Mouse (Mus musculus) spleen, embryonic (tissue): ENCODE measurements around the gene Cbx7.

Experiments
- CTCF ChIA-PET: fragments of 350-600 bp; sonication (Branson Sonifier 250); formaldehyde crosslinking; loops from one replicate; lab custom pipeline; 2022; lab: Charles Lee

Gene Cbx7

DNA sequence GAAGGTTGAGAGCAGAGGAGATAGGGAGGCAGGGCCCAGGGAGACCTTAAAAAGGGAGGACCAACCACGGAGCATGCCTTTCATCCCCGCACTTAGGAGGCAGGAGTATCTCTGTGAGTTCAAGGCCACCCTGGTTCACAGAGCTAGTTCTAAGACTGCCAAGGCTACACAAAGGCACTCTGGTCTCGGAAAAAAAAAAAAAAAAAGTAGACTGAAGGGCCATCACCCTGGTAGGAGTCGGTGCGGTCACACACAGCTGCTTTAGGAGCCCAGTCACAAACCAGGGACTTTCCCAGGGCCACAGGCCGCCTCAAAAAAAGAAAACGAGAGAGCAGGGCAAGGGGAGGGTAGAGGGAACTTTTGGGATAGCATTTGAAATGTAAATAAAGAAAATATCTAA, 70.2 kb downstream of the Cbx7 start:
- CTCF ChIA-PET = interaction anchor here (0.6 to 2.6 kb wide), 5 partner anchors 8 to 1682 kb away, joined by 3 to 10 read pairs (median 3); no protein-coding TSS in a partner anchor

DNA sequence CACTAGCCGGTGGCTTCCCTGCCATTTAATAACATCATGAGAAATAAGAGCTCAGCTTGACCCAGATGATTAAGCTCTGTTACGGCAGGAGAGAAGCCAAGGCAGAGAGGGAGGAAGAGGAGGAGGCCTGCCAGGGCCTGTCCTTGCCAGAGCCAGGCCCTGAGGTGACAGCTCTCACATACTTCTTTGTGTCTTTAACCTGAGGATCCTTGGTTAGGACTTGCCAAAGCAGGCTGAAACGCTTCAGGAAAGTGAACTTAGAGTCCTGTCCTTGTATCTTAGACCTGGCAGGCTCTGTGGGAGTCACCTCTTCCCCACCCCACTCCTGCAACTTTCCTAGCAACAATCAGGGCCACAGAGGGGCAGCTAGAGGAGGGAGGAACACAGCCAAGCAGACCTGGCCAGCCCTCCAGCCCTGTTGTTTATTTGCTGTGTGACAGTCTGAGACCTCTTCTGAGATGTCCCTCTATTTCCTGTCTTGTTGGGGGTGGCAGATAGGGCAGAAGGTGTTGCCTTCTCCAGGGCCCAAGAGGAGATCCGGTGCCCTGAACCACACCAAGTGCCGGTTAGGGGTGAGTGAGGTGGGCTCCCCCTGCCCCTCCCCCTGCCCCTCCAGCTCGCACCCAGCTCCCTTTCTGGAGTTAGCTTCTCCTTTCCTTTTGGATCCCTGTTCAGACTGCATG, 71.0 kb downstream of the Cbx7 start:
- CTCF ChIA-PET = interaction anchor here (0.6 to 2.6 kb wide), 3 partner anchors 11 to 357 kb away, joined by 3 to 10 read pairs (median 3); no protein-coding TSS in a partner anchor

DNA sequence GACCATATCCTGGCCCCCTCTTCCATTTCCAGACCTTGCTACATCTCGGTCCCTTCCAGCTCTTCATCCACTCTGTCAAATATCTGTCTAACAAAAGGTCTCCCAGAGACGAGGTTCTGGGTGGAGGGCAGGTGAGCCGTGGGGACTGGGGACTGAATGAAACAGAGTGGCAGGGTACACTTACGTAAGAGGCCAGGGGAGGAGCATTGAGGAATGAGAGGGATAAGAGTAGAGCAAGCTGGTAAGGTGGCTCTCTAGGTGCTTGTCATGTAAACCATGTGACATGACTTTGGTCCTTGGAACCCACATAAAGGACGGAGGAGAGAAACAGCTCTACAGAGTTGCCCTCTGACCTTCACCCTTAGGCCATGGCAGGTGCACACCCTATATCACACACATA, 71.9 kb downstream of the Cbx7 start:
- CTCF ChIA-PET = interaction anchor here (1.3 kb wide), 1 partner anchor 13 kb away, joined by 3 read pairs; no protein-coding TSS in a partner anchor

DNA sequence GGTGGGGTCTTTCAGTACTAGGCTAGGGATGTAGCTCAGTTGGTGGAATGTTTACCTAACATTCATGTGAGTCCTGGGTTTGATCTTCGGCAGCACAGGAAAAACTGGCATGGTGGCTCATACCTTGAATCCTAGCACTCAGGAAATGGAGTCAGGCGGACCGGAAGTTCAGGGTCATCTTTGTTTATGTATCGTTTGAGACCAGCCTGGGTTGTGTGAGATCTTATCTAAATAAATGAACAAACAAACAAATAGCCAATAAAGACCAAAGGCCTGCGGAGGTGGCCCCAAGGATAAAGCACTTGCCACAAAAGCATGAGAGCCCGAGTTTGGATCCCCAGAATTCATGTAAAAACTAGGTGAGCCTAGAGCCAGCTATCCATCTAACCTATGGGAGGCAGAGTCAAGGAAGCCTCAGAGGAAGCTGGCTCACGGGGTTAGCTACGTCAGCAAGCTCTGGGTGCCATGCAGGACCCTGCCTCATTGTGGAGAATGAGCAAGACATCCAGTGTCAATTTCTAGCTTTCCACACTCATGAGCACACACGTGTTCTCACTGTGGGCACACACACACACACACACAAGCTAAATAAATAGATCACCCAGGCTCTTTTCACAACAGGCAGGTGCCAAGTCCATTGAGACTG, 74.7 kb downstream of the Cbx7 start:
- CTCF ChIA-PET = interaction anchor here (0.6 kb wide), 1 partner anchor 754 kb away, joined by 3 read pairs; no protein-coding TSS in a partner anchor

DNA sequence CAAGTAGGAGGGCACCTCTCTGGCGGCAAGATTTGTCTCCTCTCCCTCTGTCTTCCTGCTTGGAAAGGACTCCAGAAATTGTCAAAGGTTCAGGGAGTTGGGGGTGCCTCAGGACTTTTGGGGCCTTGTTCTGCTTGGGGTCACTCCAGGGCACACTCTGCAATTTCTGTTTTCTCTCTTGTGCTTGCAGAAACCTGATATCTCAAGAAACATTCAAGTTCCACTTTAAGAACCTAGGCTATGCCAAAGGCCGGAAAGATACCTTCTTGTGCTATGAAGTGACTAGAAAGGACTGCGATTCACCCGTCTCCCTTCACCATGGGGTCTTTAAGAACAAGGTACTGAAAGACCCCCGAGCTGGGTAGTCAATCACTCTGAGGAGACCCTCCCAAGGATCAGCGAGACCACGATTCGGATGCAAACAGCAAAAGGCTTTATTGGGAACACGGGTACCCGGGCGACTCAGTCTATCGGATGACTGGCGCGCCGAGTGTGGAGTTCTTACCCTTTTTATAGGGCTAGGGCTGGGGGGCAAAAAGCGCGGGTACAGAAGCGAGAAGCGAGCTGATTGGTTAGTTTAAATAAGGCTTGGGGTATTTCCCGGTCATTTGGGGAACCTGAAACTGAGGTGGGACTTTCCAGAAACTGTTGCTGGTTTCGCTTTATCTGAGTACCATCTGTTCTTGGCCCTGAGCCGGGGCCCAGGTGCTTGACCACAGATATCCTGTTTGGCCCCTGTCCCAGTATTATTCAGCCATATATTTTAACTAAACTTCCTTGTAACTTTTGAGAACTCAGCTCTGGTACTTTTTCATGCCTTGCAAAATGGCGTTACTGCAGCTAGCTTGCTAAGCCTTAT, 75.5 kb downstream of the Cbx7 start:
- CTCF ChIA-PET = interaction anchor here (0.6 kb wide), 1 partner anchor 755 kb away, joined by 3 read pairs; no protein-coding TSS in a partner anchor

DNA sequence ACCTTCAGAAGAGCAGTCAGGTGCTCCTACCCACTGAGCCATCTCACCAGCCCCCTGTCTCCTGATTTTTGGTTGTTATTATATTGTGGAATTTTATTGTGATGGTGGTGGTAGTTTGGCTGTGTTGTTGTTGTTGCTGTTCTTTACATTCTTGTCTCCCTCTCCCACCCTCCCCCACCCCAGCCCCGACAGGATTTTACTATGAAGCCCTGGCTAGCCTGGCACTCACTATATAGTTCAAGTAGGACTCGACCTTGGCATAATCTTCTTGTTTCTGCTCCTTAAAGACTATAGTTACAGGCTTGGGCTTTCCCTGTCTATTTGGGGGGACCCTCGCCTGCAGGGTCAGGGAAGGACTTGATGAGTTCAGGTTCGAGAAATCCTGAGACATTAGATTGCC, 76.6 kb downstream of the Cbx7 start:
- CTCF ChIA-PET = no interaction called here

DNA sequence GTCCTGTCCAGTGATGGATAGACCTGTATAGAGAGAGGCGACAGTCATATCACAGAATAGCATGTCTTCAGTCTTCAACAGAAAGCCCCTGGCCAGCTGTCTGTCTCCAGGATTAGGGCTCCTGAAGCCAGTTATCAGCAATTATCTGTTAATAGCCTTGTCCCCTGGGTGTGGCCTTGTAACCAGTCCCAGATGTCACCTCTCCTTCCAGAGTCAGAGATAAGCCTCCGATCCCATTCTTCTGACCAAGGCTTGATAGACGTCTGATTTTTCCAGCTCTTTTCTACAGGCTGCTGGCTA, 77.1 kb downstream of the Cbx7 start:
- CTCF ChIA-PET = interaction anchor here (2.0 kb wide), 1 partner anchor 16 kb away, joined by 7 read pairs; no protein-coding TSS in a partner anchor

DNA sequence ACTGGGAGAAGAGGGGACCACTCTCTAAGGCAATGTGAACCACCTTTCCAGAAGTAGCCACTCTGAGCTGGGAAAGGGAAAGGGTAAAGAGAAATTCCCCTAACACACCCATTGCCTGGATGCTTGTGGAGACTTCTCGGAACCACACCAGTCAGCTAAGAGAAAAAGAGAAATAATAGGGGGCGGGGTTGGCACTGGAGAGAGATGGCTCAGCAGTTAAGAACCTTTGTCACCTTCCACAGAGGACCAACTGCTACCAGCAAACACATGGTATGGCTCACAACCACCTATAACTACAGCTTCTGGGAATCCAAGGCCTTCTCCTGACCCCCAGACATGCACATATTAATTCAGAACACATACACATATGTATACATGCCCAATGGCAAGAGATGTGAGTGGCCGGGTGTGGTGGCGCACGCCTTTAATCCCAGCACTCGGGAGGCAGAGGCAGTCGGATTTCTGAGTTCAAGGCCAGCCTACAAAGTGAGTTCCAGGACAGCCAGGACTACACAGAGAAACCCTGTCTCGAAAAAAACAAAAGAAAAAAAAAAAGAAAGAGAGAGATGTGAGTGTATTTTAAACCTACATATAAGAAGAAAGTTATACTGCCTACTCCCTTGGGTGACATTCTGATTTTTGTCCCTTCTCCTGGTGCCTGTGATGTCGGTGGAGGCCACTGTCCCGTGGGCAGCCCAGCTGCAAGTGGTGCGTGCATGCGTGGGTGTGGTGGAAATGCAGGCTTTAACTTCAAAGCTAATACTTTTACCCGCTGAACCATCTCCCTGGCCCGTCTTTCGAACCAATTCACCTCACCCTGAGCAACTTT, 77.7 kb downstream of the Cbx7 start:
- CTCF ChIA-PET = interaction anchor here (0.6 to 2.0 kb wide), 4 partner anchors 8 to 34 kb away, joined by 6 to 26 read pairs (median 8); no protein-coding TSS in a partner anchor

DNA sequence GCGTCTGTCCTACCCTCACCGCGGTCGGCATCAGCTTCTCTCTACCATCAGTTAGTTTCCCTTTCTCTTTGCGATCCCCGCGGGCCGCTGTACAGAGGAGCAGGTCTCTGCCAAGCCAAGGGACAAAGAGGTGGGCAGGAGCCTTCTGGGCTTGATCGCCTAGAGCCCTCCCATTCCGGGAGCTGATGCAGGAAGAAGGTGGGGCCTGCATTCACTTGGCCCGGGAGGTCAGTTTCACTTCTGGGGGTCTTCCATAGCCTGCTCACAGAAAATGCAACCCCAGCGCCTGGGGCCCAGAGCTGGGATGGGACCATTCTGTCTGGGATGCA, 78.7 kb downstream of the Cbx7 start:
- CTCF ChIA-PET = interaction anchor here (0.6 to 2.0 kb wide), 5 partner anchors 9 to 60 kb away, joined by 3 to 26 read pairs (median 7); no protein-coding TSS in a partner anchor

DNA sequence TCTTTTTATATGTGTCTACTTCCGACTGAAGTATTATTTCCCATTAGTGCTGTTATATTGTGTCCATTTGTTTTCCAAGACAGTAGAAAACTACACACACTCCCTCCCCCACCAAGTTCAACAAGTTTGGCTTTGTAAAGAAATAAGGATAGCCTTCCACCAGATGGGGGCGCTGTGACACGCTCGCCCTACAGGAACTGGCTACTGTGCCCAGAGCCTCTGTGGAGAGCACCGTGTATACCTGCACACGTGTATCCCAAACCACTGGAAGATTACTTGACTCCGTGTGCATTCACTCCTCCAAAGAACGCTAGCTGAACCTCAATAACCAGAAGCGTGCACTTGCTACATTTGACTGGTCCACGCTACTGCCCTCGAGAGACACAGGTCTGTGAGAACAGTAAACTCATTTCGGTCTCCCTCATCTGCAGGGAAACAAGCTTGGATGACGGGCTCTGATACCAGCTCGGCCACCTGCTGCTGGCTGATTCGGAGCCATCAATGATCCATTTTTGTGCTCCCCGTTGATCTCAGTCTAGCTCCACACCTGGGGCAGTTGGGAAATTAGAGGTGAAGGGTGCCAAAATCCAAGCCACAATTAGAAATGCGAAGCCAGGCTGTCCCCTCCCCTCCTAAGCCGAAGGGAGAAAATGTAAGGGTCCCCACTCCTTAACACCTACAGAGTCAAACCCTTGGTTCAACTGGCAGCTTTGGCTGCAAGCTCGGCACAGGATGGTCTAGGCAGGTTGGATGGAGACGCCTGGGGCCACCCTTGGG, 79.3 kb downstream of the Cbx7 start, which contains the start of gene Apobec3:
Gene Apobec3 (plus strand): TSS at position 224 of the 777 bp plus-strand sequence.
- CTCF ChIA-PET = interaction anchor here (0.8 to 1.5 kb wide), 4 partner anchors 8 to 59 kb away, joined by 3 to 8 read pairs (median 4); no protein-coding TSS in a partner anchor

DNA sequence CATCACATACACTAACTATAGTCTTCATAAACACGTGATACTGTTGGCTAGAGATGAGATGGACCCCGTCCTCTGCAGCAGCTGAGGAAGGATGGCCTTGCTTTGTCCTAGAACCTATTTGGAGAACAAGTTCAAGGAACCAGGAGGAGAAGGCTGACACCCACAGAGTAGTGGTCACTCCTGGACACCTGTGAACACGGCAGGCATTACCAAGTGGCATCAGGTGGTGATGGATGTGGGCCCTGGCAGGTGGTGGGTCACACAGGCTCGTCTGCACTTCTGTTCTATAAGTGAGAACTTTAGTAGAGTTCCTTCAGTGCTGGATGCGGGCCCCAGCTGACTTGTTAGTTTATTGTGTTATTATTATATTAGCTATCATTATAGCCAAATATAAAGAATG, 86.1 kb downstream of the Cbx7 start:
- CTCF ChIA-PET = no interaction called here

DNA sequence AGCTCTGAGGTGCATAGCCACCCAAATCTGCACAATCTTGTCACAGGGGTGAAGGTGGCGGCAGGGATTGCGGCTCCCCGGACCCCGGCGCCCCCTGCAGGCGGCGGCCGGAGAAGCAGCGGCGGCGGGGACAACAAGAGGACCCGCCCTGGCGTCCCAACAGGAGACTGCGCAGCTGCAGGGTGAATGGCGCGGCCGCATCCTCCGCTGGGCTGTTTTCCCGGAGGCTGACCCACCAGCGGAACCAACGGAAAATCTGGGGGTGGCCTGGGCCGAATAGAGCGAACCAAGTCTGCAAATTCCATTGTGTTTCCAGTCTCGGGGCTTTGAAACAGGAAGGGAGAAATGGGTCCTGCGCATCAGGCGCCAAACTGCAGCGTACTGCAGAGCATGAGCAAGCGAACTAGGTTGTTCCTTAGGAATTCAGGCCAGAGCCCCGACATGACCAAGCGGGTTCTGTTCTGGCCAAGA, 87.5 kb downstream of the Cbx7 start:
- CTCF ChIA-PET = interaction anchor here (0.7 to 1.9 kb wide), 3 partner anchors 9 to 174 kb away, joined by 3 to 6 read pairs (median 4); partner anchors contain the start of gene Apobec3

DNA sequence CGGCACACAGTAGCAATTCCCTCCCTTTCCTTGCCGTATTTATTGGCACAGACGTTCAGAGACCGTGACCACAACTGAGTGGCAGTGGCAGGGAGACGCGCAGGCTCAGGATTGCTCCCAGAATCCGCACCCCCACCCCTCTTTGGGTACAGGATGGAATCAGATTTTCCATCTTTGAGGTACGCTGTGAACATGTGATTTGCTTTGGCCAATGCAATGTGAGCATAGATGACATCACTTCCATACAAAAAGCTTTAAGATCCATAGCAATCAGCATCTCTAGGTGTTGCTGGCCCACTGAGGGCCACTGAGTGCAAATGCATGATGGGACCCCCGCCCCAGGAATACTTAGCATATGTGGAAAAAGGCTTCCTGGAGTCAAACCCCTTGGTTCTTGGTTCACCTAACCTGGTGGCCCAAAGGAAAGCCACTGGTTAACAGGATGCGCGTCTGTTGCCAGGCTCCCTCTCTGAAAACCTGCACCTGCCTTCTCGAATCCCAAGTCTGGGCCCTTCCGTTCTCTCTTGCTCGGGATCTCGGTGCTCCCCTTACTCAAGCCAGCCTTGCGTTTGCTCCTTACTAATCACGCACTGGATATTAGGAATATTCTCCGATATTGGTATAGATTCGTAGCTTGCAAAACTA, 88.2 kb downstream of the Cbx7 start:
- CTCF ChIA-PET = interaction anchor here (1.2 to 1.9 kb wide), 2 partner anchors 9 to 53 kb away, joined by 4 to 6 read pairs; partner anchors contain the start of gene Apobec3

DNA sequence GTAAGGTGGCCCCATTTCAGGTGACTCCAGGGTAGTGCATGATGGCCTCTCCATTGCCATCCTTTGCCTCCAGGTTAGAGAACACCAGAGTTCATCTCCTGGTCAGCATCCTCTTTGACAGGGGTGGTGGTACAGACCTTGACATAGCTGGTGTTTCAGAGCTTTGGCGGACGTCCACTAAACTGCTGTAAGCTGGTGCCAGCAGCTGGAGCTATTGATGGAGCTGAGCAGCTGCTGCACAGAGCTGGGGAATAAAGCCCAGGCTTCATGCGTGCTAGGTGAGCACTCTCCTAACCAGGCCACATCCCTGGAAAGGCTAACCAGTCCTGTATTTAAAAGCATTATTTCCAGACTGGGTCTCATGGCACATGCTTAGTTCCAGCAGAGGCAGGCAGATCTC, 90.4 kb downstream of the Cbx7 start:
- CTCF ChIA-PET = no interaction called here

DNA sequence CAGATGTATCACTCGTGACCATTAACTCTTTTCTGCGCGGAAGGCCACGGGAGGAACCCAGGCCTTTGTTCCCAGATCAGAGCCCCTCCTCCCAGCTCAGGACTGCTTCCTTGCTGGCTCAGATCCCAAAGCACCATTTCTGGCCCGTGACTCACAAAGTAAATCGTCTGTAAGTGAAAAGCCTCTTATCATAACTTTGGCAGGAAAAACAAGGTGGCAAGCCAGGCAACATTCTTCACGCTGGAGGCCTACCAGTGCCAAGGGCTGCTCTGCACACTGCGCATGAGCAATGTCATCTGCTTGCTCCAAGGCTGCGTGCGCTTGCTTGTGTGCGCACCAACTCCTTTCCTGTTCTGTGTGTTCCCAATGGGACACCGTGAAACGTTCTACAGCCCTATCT, 91.6 kb downstream of the Cbx7 start:
- CTCF ChIA-PET = interaction anchor here (0.6 kb wide), 1 partner anchor 9 kb away, joined by 3 read pairs; no protein-coding TSS in a partner anchor

DNA sequence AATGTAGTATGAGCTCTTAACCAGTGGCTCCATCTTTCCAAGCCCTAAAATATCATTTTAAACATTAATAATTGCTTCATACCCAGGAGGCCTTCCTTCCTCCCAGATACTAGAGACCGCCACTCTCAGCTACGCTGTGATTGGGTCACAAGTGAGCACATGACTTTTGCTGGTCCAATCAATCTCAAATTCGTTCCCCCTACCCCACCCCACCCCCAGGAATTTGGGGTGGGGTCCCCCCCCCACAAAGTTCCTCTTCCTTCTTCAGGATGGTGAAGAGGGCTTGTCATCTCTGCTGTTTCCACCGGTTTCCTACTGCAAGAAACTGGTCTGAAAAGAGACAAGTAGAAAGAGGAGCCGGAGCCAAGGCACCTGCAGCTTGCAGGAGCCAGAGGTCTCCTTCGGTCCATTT, 92.2 kb downstream of the Cbx7 start:
- CTCF ChIA-PET = interaction anchor here (0.6 kb wide), 2 partner anchors 9 to 44 kb away, joined by 3 to 4 read pairs; no protein-coding TSS in a partner anchor

DNA sequence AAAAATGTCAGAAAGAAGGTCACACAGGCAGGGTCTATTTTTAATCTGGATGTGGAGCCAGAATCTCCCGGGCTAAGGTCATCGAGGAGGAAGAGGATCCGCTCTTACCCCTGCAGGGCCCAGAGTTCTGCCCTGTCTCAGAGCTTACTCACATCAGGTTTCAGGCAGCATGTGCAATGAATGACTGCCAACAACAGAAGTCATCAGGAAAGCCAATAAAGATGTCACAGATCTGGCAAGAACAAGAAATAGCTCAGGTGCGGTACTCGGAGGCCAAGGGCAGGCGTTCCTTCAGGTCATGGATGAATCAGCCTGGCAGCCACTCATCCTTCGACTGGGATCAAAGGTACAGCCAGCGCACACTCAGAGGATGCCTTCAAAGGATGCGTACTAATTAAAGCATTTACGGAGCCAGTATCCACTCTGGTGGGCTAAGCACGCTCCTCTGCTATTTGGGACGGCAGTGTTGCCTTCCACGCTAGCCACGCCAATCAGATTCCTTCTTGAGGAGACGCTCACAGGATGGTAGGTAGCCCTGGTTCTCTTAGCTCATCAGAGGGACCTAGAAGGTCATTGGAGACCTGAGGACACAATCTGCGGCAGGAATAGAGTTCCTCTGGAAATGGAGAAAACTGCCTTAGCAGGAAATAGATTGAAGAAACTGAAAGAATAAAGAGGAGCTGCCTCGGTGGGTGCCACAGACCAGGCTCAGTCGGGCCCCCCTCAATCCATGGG, 95.5 kb downstream of the Cbx7 start:
- CTCF ChIA-PET = interaction anchor here (0.6 to 0.7 kb wide), 3 partner anchors 10 to 1675 kb away, joined by 3 to 4 read pairs (median 4); no protein-coding TSS in a partner anchor

DNA sequence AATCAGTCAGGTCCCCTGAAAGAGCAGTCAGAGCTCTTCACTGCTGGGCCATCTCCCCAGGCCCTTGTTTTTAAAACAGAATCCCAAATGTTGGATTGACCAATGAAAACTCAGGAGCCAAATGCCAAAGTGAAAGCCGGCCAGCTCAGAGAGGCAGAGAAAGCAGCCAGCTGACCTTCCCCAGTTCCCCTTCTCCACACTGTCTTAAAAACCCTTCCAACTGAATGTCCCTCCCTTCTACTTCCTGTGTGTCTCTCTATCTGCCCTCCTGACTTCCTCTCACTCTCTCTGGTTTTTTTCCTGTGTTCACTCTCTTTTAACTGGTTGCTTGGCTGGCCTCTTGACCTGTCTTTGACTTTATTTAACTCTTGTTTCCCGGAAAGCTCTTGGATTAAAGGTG, 96.9 kb downstream of the Cbx7 start:
- CTCF ChIA-PET = no interaction called here
